Mouse (Mus musculus): ENCODE measurements around the gene Trpv2.

The Trpv2 gene

GRCm38 (mm10) chr11:62624341-62625291, 50.3 kb downstream of the Trpv2 start:
- CTCF ChIA-PET = no interaction called here

GRCm38 (mm10) chr11:62629352-62630224, 55.3 kb downstream of the Trpv2 start:
- CTCF ChIA-PET = no interaction called here

GRCm38 (mm10) chr11:62630225-62630821, 56.0 kb downstream of the Trpv2 start:
- CTCF ChIA-PET = no interaction called here

GRCm38 (mm10) chr11:62631138-62631537, 56.9 kb downstream of the Trpv2 start:
- CTCF ChIA-PET = no interaction called here

DNA sequence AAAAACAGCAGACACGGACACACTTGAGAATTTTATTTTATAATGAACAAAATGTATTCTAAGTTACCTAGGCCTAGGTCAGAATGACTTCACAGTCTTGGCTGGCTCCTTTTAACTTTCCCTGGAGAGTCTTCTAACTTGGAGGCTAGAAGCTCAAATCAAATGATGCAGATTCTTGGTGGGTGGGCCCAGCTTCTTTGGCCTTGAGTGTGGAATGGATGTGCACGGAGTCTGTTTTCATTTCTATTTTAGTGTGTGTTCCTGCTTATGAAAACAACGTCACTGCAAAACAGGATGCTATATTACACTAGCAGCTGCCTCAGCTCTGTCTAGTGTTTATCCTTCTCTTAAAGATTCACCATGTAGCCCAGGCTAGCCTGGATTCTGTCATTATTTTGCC, 61.1 kb downstream of the Trpv2 start:
- CTCF ChIA-PET = no interaction called here

DNA sequence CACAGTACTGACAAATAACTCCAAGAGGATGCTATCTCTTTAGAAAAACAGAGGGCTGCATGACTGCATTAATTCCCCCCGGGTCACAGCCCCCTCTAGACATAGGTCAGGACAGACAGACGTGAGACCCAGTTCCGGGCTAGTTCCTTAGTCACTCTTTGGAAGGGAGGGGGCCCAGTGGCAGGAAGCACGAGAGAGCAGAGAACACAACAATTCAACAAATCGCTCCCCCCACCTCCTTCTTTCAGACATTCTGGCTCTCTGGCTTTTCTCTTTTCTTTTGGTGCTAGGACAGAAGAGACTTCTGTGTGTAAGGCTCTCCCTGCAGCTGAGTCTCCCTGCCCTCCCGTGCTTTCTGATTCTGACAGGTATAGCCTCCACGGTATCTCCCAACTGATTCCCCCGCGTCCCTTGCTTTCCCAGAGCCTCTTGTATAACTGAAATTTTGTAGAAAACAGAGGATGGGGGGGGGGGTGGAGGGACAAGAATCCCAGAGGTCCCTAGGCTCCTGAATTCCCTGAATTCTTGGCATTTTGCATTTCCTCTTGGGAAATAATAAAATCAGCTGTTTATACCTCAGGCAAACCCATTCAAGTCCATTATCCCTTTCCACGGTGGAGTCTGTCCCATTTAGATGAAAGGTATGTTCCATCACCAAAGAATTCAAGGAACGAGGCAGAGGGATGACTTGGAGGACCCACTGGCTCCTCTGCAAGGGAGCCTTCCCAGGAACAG, 62.0 kb downstream of the Trpv2 start:
- CTCF ChIA-PET = no interaction called here

DNA sequence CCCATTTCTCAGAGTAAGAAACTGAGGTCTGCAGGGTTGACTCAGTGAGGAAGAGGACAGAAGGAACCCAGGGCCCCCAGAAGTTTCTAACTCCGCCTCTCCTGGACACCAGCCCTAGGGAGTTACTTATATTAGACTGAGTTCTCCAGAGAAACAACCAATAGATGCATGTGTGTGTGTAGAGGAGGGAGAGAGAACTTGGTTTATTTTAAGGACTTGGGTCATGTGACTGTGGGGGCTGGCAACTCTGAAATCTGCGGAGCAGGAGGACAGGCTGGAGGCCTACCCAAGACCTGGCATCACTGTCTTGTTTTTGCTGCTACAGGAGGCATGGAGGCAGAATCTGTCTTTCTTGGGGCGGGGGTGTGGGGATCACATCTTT, 62.5 kb downstream of the Trpv2 start:
- CTCF ChIA-PET = interaction anchor here (0.5 kb wide), 1 partner anchor 83 kb away, joined by 3 read pairs; no protein-coding TSS in a partner anchor

DNA sequence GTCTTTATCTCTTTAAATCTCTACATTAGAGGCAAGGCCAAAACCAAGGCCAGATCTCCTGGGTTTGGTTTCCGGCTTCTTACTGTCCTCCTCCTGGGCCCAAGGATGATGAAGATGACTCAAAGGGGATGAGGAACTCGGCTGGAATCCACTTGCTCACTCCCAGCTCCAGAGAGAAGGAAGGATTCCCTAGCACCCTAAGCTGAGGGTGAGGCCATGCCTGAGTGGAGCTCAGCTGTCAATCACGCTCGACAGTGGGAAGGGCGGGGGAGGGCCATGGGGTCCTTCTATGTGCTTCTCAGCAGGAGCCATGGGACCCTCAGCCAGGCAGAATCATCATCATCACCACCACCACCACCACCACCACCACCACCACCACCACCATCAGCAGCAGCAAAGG, 63.1 kb downstream of the Trpv2 start:
- CTCF ChIA-PET = interaction anchor here (0.5 kb wide), 1 partner anchor 84 kb away, joined by 3 read pairs; no protein-coding TSS in a partner anchor

DNA sequence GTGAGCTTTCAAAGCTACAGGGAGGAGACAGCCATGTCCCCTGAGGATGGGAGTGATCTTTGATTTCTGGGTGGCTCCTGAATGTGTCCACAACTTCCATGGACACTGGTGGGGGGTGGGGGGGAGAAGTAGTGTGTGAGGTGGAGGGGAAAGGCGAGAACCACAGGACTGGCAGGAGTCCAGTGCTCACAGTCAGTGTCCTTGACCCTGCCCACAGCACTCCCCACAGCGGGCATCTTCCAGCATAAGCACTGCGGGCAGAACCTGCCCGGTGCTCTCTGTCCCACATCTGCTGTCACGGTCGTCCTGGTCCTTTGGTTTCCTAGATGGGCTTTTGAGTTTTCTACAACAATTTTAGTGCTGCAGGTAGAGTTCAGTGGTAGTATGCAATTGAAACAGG, 63.5 kb downstream of the Trpv2 start:
- CTCF ChIA-PET = no interaction called here

DNA sequence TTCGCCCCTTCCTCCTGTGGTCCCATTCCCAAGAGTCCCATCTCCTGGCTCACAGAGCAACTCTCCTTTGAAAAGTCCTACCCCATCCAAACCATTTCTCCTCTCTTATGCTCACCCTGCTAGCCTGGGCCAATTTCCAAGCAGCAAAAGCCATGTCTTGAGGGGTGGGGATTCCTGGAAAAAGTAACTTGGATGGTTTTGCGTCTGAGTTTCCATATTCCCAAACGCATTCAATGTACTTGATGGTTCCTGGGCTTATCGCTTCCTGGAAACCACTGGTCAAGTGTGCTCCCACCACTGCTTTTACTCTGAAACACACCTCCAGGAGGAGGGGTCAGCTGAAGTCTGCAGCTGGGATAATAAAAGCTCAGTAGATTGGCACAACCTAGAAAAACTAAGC, 64.1 kb downstream of the Trpv2 start:
- CTCF ChIA-PET = no interaction called here

DNA sequence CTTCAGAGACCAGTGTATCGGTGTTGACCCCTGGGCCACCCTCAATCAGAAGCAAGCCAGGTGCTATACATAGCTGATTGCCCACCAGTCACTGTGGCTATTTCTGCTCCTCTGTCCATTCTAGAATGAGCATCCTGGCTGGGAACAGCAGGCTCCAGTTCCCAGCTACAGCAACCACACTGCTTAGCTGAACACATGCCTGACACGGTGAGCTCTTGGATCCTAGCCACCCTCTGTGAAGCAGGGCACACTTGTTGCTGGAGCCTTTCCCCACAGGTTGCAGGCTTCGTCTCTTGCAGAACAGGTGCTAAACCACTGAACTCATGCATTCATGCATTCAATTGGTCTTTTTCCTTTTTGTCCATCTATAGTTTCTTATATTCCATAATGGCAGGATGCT, 66.1 kb downstream of the Trpv2 start:
- CTCF ChIA-PET = interaction anchor here (0.9 kb wide), 1 partner anchor 24 kb away, joined by 4 read pairs; no protein-coding TSS in a partner anchor

- CTCF ChIA-PET = interaction anchor here (0.7 to 1.4 kb wide), 2 partner anchors 23 to 33 kb away, joined by 3 read pairs; no protein-coding TSS in a partner anchor
These were observed 67.9 kb downstream of the Trpv2 start for GRCm38 (mm10) chr11:62642023-62642844.

DNA sequence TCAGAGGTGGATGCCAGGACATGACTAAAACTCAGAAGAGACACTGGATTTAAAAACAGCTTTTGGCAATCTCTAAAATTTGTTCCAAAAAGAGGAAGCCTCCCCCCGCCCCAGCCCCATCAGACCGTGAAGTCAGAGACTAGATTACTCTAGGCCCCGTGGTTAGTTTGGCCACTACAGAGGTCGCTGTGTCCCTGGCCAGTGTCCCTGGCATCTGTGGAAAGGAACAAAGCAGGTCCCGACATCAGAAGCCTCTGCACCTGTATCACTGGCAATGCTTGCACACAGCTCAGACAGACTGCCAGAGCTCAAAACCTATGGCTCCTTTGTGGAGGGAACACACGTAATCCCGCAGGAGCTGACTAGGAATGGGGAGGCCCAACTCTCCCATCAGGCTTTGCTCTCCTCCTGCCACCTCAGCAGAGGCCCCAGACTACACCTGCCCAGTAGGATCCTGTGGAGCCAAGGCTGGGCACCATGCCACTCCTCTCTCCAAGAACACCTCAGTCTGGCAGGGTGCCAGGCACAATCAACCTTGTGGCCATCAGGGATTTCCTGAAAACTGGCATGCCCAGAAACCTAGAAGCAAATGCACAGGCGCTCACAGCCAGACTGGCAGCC, 68.8 kb downstream of the Trpv2 start:
- CTCF ChIA-PET = interaction anchor here (1.4 kb wide), 1 partner anchor 23 kb away, joined by 3 read pairs; no protein-coding TSS in a partner anchor

DNA sequence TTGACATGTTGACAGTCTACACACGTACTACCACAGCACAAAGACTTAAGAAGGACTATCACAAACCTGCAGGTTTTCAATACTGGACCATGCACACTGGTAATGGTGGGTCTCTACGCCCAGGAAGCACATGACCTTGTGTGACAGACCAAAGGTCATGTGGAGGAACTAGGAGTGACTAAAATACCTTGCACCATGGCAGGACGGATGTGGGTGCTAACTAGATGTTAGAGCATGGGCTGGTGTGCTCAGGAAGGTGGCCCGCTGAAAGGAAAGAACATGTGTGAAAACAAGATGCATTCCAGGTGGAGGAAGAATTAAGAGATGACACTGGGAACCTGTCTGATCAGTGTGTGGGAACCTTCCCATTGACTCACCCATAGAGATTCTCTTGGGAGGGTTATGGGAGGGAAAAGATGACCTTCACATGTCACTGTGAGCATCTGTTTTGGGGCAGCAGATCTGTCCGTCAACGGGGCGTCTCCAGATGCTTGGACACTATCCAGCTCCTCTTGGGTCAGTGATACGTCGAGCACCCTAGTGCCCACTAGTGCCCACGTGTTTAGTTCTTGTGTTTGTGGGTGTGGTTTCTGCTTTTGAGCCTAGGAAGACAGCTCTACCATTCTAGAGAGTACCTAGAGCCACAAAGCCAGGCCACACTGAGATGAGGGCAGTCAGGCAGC, 69.5 kb downstream of the Trpv2 start:
- CTCF ChIA-PET = no interaction called here

DNA sequence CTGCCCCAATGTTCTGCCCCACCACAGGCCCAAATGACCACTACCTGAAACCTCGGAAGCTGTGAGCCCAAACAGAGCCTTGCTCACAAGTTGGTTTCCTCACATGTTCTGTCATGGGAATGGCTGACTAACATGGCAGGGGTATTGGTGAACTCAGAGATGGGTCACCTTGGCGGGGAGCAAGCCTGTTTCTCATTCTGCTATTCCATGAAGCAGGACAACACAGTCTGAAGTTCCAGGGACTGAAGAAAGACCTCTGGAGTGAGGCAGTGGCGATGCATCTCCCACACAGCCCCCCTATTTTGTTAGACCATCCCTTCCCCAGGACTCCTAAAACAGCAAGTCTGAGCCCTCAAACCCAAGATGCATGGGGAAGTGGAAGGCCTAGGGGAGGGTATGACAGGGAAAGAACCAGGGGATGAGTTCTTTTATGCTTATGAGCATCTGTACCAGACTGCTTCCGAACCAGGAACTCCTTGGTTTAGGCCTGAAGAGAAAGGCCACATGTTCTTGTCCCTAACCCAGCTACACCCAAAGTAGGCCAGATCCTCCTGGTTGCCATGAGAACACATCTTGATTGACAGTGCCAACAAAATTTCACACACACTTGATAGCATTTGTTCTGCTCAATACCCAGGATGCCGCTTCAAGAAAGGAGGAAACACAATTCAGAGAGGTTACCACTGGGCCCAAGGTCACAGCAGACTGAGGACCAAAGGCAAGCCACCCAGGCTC, 70.5 kb downstream of the Trpv2 start:
- CTCF ChIA-PET = no interaction called here

DNA sequence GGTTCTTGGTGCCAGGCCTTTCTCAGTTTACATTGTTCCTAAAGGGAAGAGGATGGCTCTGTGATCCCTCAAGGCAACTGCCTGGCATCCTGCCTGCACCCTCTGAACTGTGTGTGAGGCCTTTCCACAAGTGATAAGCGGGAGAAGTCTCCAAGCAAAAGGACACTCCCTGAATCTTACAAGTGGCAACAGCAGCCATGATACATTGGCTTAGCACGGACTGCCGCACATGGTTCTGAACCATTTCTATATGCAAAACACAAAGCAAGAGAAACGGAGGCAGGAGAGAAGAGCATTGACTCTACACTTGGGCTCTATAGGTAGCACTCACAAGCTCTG, 71.0 kb downstream of the Trpv2 start:
- CTCF ChIA-PET = no interaction called here

GRCm38 (mm10) chr11:62645732-62646494, 71.6 kb downstream of the Trpv2 start:
- CTCF ChIA-PET = interaction anchor here (0.6 kb wide), 1 partner anchor 277 kb away, joined by 3 read pairs; no protein-coding TSS in a partner anchor

GRCm38 (mm10) chr11:62646495-62646843, 72.2 kb downstream of the Trpv2 start:
- CTCF ChIA-PET = interaction anchor here (0.6 kb wide), 1 partner anchor 277 kb away, joined by 3 read pairs; no protein-coding TSS in a partner anchor

Data from spleen, embryonic (tissue).